8 mouse cellular contexts compared by ENCODE assay signal in the genomic region with DNA sequence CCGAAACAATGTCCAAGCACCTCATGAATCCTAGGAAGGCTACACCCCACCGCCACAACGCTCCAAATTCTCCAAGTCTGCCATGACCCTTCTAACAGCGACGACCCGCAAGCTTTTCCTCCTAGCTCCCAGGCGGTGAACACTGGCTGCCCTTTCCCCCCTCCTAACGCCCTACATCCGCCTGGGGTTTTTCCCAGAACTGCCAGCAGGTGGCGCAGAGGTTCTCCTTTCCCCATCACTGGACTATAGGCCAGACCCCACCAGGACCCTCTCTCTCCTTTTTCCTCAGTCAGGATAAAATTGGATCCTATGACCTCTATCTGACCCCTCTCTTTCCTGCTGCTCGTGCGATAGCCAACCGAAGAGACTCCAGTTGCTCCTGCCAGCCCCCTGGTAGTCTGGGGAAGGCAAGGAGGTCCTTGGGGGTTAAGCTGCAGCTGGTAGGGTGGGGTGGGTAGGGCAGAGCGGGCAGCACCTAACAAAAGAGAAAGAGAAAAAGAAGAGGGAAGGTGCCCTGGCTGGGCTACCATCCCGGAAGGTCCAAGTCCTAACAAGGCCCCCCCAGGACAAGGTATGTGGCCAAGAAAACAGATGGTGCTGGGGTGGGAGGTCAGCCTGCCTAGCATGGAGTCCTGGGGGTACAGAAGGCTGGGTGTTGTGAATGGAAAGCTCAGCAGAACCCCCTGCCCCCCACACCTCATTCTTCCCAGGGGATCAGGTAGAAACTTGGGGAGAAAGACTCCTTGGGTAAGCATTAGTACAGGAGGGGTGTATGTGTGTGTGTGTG. TPM values are rescaled to one million over a fixed set of nuclear protein-coding genes. Genes with fewer than 3 reads are reported as not detected.
A peak's percentile ranks its signal among the peaks of the same experiment; 100 is the strongest.
DNase-seq lines count a peak whose midpoint lies in the region; ATAC-seq and TF ChIP-seq lines count a peak whose summit lies in the region.

No protein-coding gene starts in this region.

- peak; percentile 34; the same call in 1 of the 2 replicates for ATAC-seq in hindbrain, postnatal 0 days
- no peak for ATAC-seq in liver, embryonic 12.5 days

- H3K9ac ChIP-seq in hindbrain, postnatal 0 days (replicated peaks; ENCODE audit: low read length), result 0 out of 2 replicates have a peak overlapping the region, but pooled peaks have one; percentile 18
- H3K9ac ChIP-seq in liver, embryonic 12.5 days, result no peak overlapping the region

- DNase-seq in right cerebral cortex, adult 2 months (ENCODE audit: low spot score in 2 of 2), result peak; percentile 76 to 78
- no peak for DNase-seq in right cerebral cortex, postnatal 36 days (ENCODE audit: low spot score in 2 of 2)
- peak; percentile 87 for DNase-seq in cerebellum, adult 9-11 months
- DNase-seq in gastrocnemius, adult 2 months, result peak; percentile 82
- peak; percentile 84 for DNase-seq in hindbrain, postnatal 0 days (ENCODE audit: low spot score)
- peak; percentile 75 for DNase-seq in testis, postnatal 14 days (ENCODE audit: low spot score)

- no peaks in the 10 kb centered on the region for H3K79me2 ChIP-seq in myocyte (ENCODE audit: control insufficient read depth, insufficient read depth)

- H3K27me3 ChIP-seq in hindbrain, postnatal 0 days (ENCODE audit: insufficient read depth, low read length), result no peaks in the 10 kb centered on the region
- H3K27me3 ChIP-seq in liver, embryonic 12.5 days (replicated peaks), result peaks cover 92% of the 10 kb centered on the region
- H3K27me3 ChIP-seq in myocyte (ENCODE audit: control insufficient read depth, insufficient read depth, insufficient read length), result peaks cover 9% of the 10 kb centered on the region

- TF ChIP-seq CTCF in gastrocnemius, adult 2 months (IDR thresholded peaks at IDR 0.05), result peak; percentile 83
- peak; percentile 92 for TF ChIP-seq CTCF in hindbrain, postnatal 0 days (IDR thresholded peaks at IDR 0.05; ENCODE audit: low read depth)

- peak overlapping the region; percentile 45 for H3K4me3 ChIP-seq in gastrocnemius, adult 2 months
- no peak overlapping the region for H3K4me3 ChIP-seq in hindbrain, postnatal 0 days (ENCODE audit: low read length)
- no peak overlapping the region for H3K4me3 ChIP-seq in liver, embryonic 12.5 days
- H3K4me3 ChIP-seq in myocyte, result peak overlapping the region; percentile 16

- H3K36me3 ChIP-seq in hindbrain, postnatal 0 days (ENCODE audit: insufficient read depth, low read length), result no peaks in the 10 kb centered on the region
- H3K36me3 ChIP-seq in liver, embryonic 12.5 days, result no peaks in the 10 kb centered on the region
- no peaks in the 10 kb centered on the region for H3K36me3 ChIP-seq in myocyte (ENCODE audit: control insufficient read depth, insufficient read depth)

- H3K4me1 ChIP-seq in hindbrain, postnatal 0 days (ENCODE audit: insufficient read depth, low read length), result peaks cover 8% of the 10 kb centered on the region
- peaks cover 54% of the 10 kb centered on the region for H3K4me1 ChIP-seq in liver, embryonic 12.5 days

- no peak for TF ChIP-seq POLR2A in myocyte (IDR thresholded peaks at IDR 0.05; ENCODE audit: insufficient read length, low read depth)

- H3K9me3 ChIP-seq in hindbrain, postnatal 0 days (ENCODE audit: low read length), result no peaks in the 10 kb centered on the region
- H3K9me3 ChIP-seq in liver, embryonic 12.5 days (replicated peaks), result no peaks in the 10 kb centered on the region

- H3K27ac ChIP-seq in gastrocnemius, adult 2 months, result no peak overlapping the region
- H3K27ac ChIP-seq in hindbrain, postnatal 0 days, result no peak overlapping the region
- H3K27ac ChIP-seq in liver, embryonic 12.5 days, result no peak overlapping the region

- WGBS in hindbrain, postnatal 0 days, result 12% methylated on average over 15 of the region's 15 CpGs
- 5% methylated on average over 15 of the region's 15 CpGs for WGBS in liver, embryonic 12.5 days (ENCODE audit: insufficient replicate concordance)

- intact Hi-C loops in gastrocnemius, adult 2 months (cut with DNase I), result loop anchor here (2.0 kb wide), 2 partner anchors 42 to 142 kb away; no protein-coding TSS in a partner anchor

- H3ac ChIP-seq in myocyte (ENCODE audit: control insufficient read depth, insufficient read length), result no peak overlapping the region

- peak overlapping the region; percentile 35 for H3K4me2 ChIP-seq in hindbrain, postnatal 0 days (ENCODE audit: low read depth, low read length)
- peak overlapping the region; percentile 44 for H3K4me2 ChIP-seq in liver, embryonic 12.5 days
- peak overlapping the region; percentile 58 for H3K4me2 ChIP-seq in myocyte (ENCODE audit: low read depth)

TF ChIP-seq in myocyte, 11 proteins besides CTCF, POLR2A, EP300 and RAD21:
- TF ChIP-seq CEBPB (IDR thresholded peaks at IDR 0.05; ENCODE audit: insufficient read depth, poor library complexity, severe bottlenecking), result no peak
- TF ChIP-seq MYOG (IDR thresholded peaks at IDR 0.05; ENCODE audit: control insufficient read depth in 1 of 3, insufficient read depth in 1 of 3, insufficient read length in 2 of 3, low read depth in 2 of 3), result no peak
- TF ChIP-seq SRF (IDR thresholded peaks at IDR 0.05; ENCODE audit: control insufficient read depth, insufficient read length, low read depth), result no peak
- no peak for TF ChIP-seq MYOD1 (IDR thresholded peaks at IDR 0.05; ENCODE audit: control insufficient read depth in 1 of 3, insufficient read length in 2 of 3, low read depth in 2 of 3)
- TF ChIP-seq TCF3 (IDR thresholded peaks at IDR 0.05; ENCODE audit: insufficient read length, low read depth), result no peak
- no peak for TF ChIP-seq TCF12 (IDR thresholded peaks at IDR 0.05; ENCODE audit: insufficient read depth, poor library complexity, severe bottlenecking)
- TF ChIP-seq MAX (IDR thresholded peaks at IDR 0.05; ENCODE audit: low read depth), result no peak
- TF ChIP-seq USF1 (IDR thresholded peaks at IDR 0.05; ENCODE audit: low read depth), result no peak
- no peak for TF ChIP-seq REST (IDR thresholded peaks at IDR 0.05; ENCODE audit: insufficient read depth, insufficient read length)
- TF ChIP-seq E2F4 (IDR thresholded peaks at IDR 0.05; ENCODE audit: insufficient read depth), result no peak
- TF ChIP-seq POLR2AphosphoS2 (IDR thresholded peaks at IDR 0.05; ENCODE audit: insufficient read length, low read depth), result no peak
TF ChIP-seq in myocyte: peak in this region for 0.

RNA-seq across cellular contexts. Expression of gene Fndc5, which starts 1.8 kb away (rescaled TPM):
- 100 to 1,000 TPM in 1 of 2 experiments, 10 to 100 TPM in 1; 52.1 to 132 TPM for total RNA-seq in gastrocnemius, adult 2 months (2021)
- 33.5 and 38.4 TPM in 2 replicates for total RNA-seq in hindbrain, postnatal 0 days (2014; rRNA removed)
- polyA plus RNA-seq in hindbrain, postnatal 0 days (2015; fragmentation: Nextera tagmentation; extraction: Ambion mirVana), result 19.6 and 20.1 TPM in 2 replicates
- polyA plus RNA-seq in liver, embryonic 12.5 days (2016; fragmentation: Nextera tagmentation; extraction: Ambion mirVana), result 1.3 and 1.8 TPM in 2 replicates
- polyA plus RNA-seq in myocyte (2012; fragmentation: generic; extraction: Trizol), result 41.3 TPM

RNA-seq across cellular contexts. Expression of gene Hpca, which starts 13.2 kb away (rescaled TPM):
- not detected for total RNA-seq in gastrocnemius, adult 2 months (2021)
- total RNA-seq in hindbrain, postnatal 0 days (2014; rRNA removed), result 270 and 290 TPM in 2 replicates
- polyA plus RNA-seq in hindbrain, postnatal 0 days (2015; fragmentation: Nextera tagmentation; extraction: Ambion mirVana), result 179 and 202 TPM in 2 replicates
- polyA plus RNA-seq in liver, embryonic 12.5 days (2016; fragmentation: Nextera tagmentation; extraction: Ambion mirVana), result 1.9 and 2.3 TPM in 2 replicates
- polyA plus RNA-seq in myocyte (2012; fragmentation: generic; extraction: Trizol), result 0.12 TPM

RNA-seq across cellular contexts. Expression of gene Tmem54, which starts 29.6 kb away (rescaled TPM):
- total RNA-seq in gastrocnemius, adult 2 months (2021), result not detected
- not detected in 2 replicates for total RNA-seq in hindbrain, postnatal 0 days (2014; rRNA removed)
- 0.19 and 0.39 TPM in 2 replicates for polyA plus RNA-seq in hindbrain, postnatal 0 days (2015; fragmentation: Nextera tagmentation; extraction: Ambion mirVana)
- polyA plus RNA-seq in liver, embryonic 12.5 days (2016; fragmentation: Nextera tagmentation; extraction: Ambion mirVana), result 1.9 and 2.0 TPM in 2 replicates
- 0.41 TPM for polyA plus RNA-seq in myocyte (2012; fragmentation: generic; extraction: Trizol)

RNA-seq across cellular contexts. Expression of gene S100pbp, which starts 54.5 kb away (rescaled TPM):
- 1 to 10 TPM; 4.7 to 4.9 TPM for total RNA-seq in gastrocnemius, adult 2 months (2021)
- 35.9 and 36.8 TPM in 2 replicates for total RNA-seq in hindbrain, postnatal 0 days (2014; rRNA removed)
- polyA plus RNA-seq in hindbrain, postnatal 0 days (2015; fragmentation: Nextera tagmentation; extraction: Ambion mirVana), result 16.2 and 16.9 TPM in 2 replicates
- 10.9 and 12.1 TPM in 2 replicates for polyA plus RNA-seq in liver, embryonic 12.5 days (2016; fragmentation: Nextera tagmentation; extraction: Ambion mirVana)
- 7.8 TPM for polyA plus RNA-seq in myocyte (2012; fragmentation: generic; extraction: Trizol)

RNA-seq across cellular contexts. Expression of gene Yars, which starts 54.6 kb away (rescaled TPM):
- 10 to 100 TPM; 39.8 to 43.0 TPM for total RNA-seq in gastrocnemius, adult 2 months (2021)
- 56.0 and 79.6 TPM in 2 replicates for total RNA-seq in hindbrain, postnatal 0 days (2014; rRNA removed)
- polyA plus RNA-seq in hindbrain, postnatal 0 days (2015; fragmentation: Nextera tagmentation; extraction: Ambion mirVana), result 101 and 102 TPM in 2 replicates
- polyA plus RNA-seq in liver, embryonic 12.5 days (2016; fragmentation: Nextera tagmentation; extraction: Ambion mirVana), result 92.4 and 92.9 TPM in 2 replicates
- 183 TPM for polyA plus RNA-seq in myocyte (2012; fragmentation: generic; extraction: Trizol)

Comparison
In these comparisons a context has a peak if more than half of its experiments do, and no peak if none do; other contexts are left out.
1. DNase-seq: peak in right cerebral cortex, adult 2 months (2 of 2), cerebellum, adult 9-11 months (single experiment), gastrocnemius, adult 2 months (single experiment), hindbrain, postnatal 0 days (single experiment) and testis, postnatal 14 days (single experiment); none in right cerebral cortex, postnatal 36 days (0 of 2).
2. H3K4me3 ChIP-seq: peak in gastrocnemius, adult 2 months (single experiment) and myocyte (single experiment); none in hindbrain, postnatal 0 days (single experiment) and liver, embryonic 12.5 days (single experiment).
3. RNA of gene Hpca, which starts 13.2 kb away (polyA plus RNA-seq): 179 to 202 TPM in hindbrain, postnatal 0 days; 1.9 to 2.3 TPM in liver, embryonic 12.5 days and 0.12 TPM in myocyte (single experiment); every median in the first group is over 10 times any median in the second.
4. Peak in every context shown above with its lines, with median percentiles within 50 percentile points of each other: H3K4me2 ChIP-seq.